Mouse (Mus musculus): ENCODE data around the gene Ermp1. TPM values are rescaled to one million over a fixed set of nuclear protein-coding genes. Genes with fewer than 3 reads are reported as not detected.
A peak's percentile ranks its signal among the peaks of the same experiment; 100 is the strongest.

The Ermp1 gene
- polyA plus RNA-seq, 1 experiment, result 0.43 TPM

DNA sequence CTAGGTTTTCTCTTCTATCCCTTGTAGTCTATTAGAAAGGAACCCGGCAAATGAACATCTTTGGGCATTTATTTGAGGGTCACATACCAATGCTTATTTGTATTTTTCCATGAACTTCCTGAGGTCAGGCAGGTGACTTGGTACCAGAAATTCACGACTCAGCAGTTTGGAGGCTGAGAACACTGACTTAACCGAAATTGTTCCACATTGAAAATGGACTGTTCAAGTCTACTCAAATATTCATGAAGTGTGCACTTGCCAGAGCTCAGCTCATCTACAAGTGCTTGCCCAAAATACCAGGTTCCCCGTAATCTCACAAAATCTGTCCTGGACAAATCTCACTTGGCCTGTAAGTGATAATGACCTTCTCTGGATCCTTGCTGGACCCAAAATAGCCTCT lies 7.8 kb upstream of the Ermp1 start:
- no peaks in the 10 kb centered on the region for H3K36me3 ChIP-seq (ENCODE audit: control insufficient read depth)
- no peak for TF ChIP-seq GATA1 (IDR thresholded peaks at IDR 0.05; ENCODE audit: low read length)
- H3K27me3 ChIP-seq (ENCODE audit: control insufficient read depth), result peaks cover 27% of the 10 kb centered on the region
- peaks cover 5% of the 10 kb centered on the region for H3K4me1 ChIP-seq (ENCODE audit: control insufficient read depth)
- no peak overlapping the region for H3K4me3 ChIP-seq (replicated peaks)
- no peaks in the 10 kb centered on the region for H3K9me3 ChIP-seq (ENCODE audit: control insufficient read depth, low read length)

DNA sequence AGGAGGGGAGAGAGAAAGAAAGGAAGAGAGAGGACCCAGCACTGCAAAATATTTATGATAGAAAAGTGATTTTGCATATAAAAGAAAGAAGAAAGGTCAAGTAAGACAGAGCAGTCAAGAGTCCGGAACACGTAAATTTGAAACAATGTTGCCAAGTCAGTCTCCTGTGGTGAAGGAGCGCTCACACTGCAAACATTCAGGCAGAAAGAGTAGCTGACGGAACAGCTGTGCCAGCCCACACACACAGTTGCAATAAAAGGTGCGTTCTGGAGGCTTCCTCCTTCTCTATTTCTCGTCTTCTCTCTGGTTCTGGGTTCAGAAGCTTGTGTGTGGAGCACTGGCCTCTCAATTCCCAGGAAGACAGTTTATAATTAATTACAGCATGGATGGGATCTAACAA lies 6.9 kb upstream of the Ermp1 start:
- no peak for TF ChIP-seq GATA1 (IDR thresholded peaks at IDR 0.05; ENCODE audit: low read length)
- TF ChIP-seq TAL1 (IDR thresholded peaks at IDR 0.05; ENCODE audit: low read length), result no peak
- peaks cover 27% of the 10 kb centered on the region for H3K27me3 ChIP-seq (ENCODE audit: control insufficient read depth)
- H3K4me1 ChIP-seq (ENCODE audit: control insufficient read depth), result peaks cover 13% of the 10 kb centered on the region
- H3K9me3 ChIP-seq (ENCODE audit: control insufficient read depth, low read length), result no peaks in the 10 kb centered on the region
- no peaks in the 10 kb centered on the region for H3K36me3 ChIP-seq (ENCODE audit: control insufficient read depth)
- no peak overlapping the region for H3K4me3 ChIP-seq (replicated peaks)

DNA sequence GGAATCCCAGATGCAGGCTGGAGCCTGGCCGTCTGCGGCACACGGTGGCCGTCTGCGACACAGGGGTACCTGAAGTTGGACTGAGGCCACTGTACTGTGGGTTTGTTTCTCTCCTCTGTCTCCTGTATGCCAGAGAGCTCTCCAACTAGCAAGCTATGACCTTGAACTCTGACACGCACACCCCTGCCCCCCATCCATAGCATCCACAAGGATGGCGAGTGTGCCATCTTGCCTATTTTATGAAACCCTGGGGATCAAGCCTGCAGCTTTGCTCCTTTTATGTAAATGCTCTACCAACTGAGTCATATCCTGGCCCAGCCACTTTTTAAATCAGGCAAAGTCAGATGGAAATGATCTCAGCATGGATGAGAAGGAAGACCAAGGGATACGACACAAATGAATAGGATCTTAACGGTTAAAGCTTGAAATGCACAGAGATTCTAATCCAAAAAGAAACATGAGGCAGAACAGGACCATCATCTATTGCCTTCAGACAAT lies 5.6 kb upstream of the Ermp1 start:
- Histone ChIP-seq H3K27me3 (ENCODE audit: control insufficient read depth) (peaks cover 27% of the 10 kb centered on the region), H3K9me3 (ENCODE audit: control insufficient read depth, low read length) (no peaks in the 10 kb centered on the region), H3K4me3 (replicated peaks) (no peak overlapping the region), H3K4me1 (ENCODE audit: control insufficient read depth) (peaks cover 26% of the 10 kb centered on the region), H3K36me3 (ENCODE audit: control insufficient read depth) (no peaks in the 10 kb centered on the region)
- TF ChIP-seq GATA1 (IDR thresholded peaks at IDR 0.05; ENCODE audit: low read length) (no peak), TAL1 (IDR thresholded peaks at IDR 0.05; ENCODE audit: low read length) (no peak)

DNA sequence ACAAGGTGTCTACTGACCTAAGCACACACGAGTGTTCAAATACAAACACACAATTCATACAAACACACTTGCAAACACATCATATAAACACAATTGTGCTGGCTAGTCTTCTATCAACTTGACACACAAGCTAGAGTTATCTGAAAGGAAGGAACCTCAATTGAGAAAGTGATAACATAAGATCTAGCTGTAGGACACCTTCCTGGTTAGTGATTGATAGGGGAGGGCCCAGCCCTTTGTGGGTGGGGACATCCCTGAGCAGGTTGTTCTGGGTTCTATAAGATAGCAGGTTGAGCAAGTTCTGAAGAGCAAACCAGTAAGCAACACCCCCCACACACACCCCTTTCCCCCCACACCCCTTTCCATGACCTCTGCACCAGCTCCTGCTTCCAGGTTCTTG lies 1.5 kb upstream of the Ermp1 start:
- peaks cover 11% of the 10 kb centered on the region for H3K27me3 ChIP-seq (ENCODE audit: control insufficient read depth)
- H3K9me3 ChIP-seq (ENCODE audit: control insufficient read depth, low read length), result peaks cover 2% of the 10 kb centered on the region
- H3K4me1 ChIP-seq (ENCODE audit: control insufficient read depth), result peaks cover 43% of the 10 kb centered on the region
- H3K4me3 ChIP-seq (replicated peaks), result peak overlapping the region; percentile 0
- TF ChIP-seq GATA1 (IDR thresholded peaks at IDR 0.05; ENCODE audit: low read length) (0 out of 2 replicates have a peak, but pooled peaks have one; percentile 8), TAL1 (IDR thresholded peaks at IDR 0.05; ENCODE audit: low read length) (peak; percentile 53; the same call in 1 of the 3 replicates)
- peaks cover 19% of the 10 kb centered on the region for H3K36me3 ChIP-seq (ENCODE audit: control insufficient read depth)

DNA sequence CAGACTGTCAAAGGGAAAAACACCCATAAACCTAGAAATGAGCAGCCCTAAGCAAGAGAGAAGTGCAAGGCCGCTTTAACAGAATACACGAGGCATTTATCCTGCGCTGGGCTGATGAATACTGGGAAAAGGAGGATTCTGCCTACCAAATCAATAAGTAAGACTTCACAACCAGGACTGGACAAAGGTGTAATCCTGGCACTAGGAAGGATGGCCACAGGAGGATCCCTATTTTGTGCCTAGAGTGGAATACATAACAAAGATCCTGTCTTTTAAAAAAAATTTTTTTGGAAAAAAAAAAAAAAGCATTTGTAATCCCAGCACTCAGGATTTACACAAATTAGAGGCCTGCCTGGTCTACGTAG lies 317 bp upstream of the Ermp1 start:
- H3K27me3 ChIP-seq (ENCODE audit: control insufficient read depth), result peaks cover 4% of the 10 kb centered on the region
- peak overlapping the region; percentile 87 for H3K4me3 ChIP-seq (replicated peaks)
- H3K9me3 ChIP-seq (ENCODE audit: control insufficient read depth, low read length), result peaks cover 2% of the 10 kb centered on the region
- TF ChIP-seq TAL1 (IDR thresholded peaks at IDR 0.05; ENCODE audit: low read length) (no peak), GATA1 (IDR thresholded peaks at IDR 0.05; ENCODE audit: low read length) (no peak)
- peaks cover 45% of the 10 kb centered on the region for H3K4me1 ChIP-seq (ENCODE audit: control insufficient read depth)
- peaks cover 31% of the 10 kb centered on the region for H3K36me3 ChIP-seq (ENCODE audit: control insufficient read depth)

DNA sequence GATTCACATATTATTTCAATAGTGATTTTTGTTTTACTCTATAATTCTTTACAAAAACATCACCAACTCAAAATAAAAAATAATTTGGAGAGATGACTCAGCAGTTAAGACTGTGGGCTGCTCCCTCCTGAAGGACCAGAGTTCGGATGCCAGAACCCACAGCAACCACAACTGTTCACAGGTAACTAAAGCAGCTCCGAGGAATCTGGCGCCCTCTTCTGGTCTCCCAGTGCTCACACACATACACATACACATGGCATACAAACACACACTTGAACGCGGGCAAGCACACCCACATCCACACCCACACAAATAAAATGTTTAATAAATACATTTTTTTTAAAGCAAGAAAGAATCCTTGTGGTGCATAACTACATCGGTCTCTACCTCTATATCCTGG lies 3.5 kb downstream of the Ermp1 start:
- Histone ChIP-seq H3K36me3 (ENCODE audit: control insufficient read depth) (peaks cover 63% of the 10 kb centered on the region), H3K27me3 (ENCODE audit: control insufficient read depth) (no peaks in the 10 kb centered on the region), H3K4me3 (replicated peaks) (no peak overlapping the region), H3K4me1 (ENCODE audit: control insufficient read depth) (peaks cover 33% of the 10 kb centered on the region), H3K9me3 (ENCODE audit: control insufficient read depth, low read length) (peaks cover 2% of the 10 kb centered on the region)
- TF ChIP-seq TAL1 (IDR thresholded peaks at IDR 0.05; ENCODE audit: low read length) (no peak), GATA1 (IDR thresholded peaks at IDR 0.05; ENCODE audit: low read length) (no peak)

DNA sequence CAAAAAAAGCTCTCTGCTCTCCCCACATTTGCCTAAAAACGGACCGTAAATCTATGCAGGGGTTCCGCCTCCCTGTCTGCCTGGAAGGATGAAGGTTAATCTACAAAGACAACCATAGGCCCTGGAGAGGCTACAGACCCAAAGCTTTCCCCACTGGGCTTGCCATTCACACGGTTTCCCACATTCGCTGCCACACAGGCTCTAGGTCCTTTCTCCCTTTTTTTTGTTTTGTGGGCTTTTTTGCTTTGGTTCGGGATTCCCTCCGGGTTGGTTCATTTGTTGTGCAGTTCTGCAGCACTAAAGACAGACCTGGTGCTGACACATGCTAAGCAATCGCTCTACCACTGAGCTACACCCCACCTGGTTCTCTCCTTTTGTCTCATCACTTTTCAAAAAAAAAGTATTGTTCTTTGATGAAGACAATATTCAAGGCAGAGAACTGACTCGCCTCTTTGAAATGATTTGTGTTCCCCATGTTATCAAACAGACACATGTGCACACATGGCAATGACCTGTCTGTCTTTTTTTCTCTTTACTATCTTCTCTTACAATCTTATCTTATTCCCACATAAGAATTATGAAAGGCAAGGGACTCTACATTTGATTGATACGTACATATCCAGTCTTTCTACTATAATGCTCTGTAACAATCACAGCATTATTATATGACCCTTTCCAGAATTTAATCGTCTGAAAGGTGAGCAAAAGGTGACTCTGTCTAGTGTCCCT lies 4.9 kb downstream of the Ermp1 start:
- Histone ChIP-seq H3K4me3 (replicated peaks) (no peak overlapping the region), H3K9me3 (ENCODE audit: control insufficient read depth, low read length) (peaks cover 2% of the 10 kb centered on the region), H3K36me3 (ENCODE audit: control insufficient read depth) (peaks cover 75% of the 10 kb centered on the region), H3K27me3 (ENCODE audit: control insufficient read depth) (no peaks in the 10 kb centered on the region), H3K4me1 (ENCODE audit: control insufficient read depth) (peaks cover 19% of the 10 kb centered on the region)
- TF ChIP-seq GATA1 (IDR thresholded peaks at IDR 0.05; ENCODE audit: low read length), result no peak
- TF ChIP-seq TAL1 (IDR thresholded peaks at IDR 0.05; ENCODE audit: low read length), result no peak

DNA sequence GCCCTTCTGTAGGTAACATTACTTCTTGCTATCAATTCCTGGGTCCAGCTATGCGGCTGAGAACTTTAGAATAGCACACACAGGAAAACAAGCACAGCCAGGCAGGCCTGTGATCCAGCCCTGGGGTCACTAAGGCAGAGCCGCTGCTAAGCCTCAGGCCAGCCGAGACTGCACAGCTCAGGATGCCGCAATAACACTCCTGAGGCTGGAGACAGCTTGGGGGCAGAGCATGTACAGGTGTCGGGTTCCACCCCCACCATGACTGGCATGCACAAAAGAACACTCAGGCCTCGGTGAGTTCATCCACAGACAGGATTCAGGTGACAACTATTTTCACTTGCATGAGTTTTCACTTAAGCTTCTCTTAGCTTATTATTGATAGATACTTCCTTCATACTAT lies 6.0 kb downstream of the Ermp1 start:
- Histone ChIP-seq H3K4me1 (ENCODE audit: control insufficient read depth) (peaks cover 17% of the 10 kb centered on the region), H3K36me3 (ENCODE audit: control insufficient read depth) (peaks cover 81% of the 10 kb centered on the region), H3K9me3 (ENCODE audit: control insufficient read depth, low read length) (peaks cover 2% of the 10 kb centered on the region), H3K4me3 (replicated peaks) (no peak overlapping the region), H3K27me3 (ENCODE audit: control insufficient read depth) (no peaks in the 10 kb centered on the region)
- TF ChIP-seq TAL1 (IDR thresholded peaks at IDR 0.05; ENCODE audit: low read length), result no peak
- TF ChIP-seq GATA1 (IDR thresholded peaks at IDR 0.05; ENCODE audit: low read length), result no peak

DNA sequence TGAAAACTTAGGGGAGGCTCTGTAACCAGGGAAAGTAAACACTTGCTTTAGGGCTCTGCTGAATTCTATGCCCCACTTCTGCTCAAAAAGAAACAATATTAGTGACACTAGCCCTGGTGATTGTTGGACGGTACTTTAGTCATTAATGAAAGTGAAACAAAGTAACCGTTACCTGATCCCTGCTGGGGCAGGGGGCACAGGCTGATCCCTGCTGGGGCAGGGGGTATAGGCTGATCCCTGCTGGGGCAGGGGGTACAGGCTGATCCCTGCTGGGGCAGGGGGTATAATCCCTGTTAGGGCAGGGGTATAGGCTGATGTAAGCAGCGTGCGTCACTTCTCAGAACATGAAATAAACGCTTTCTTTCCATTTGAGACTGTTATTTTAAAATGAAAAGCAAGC lies 6.7 kb downstream of the Ermp1 start:
- peaks cover 87% of the 10 kb centered on the region for H3K36me3 ChIP-seq (ENCODE audit: control insufficient read depth)
- H3K9me3 ChIP-seq (ENCODE audit: control insufficient read depth, low read length), result peaks cover 2% of the 10 kb centered on the region
- H3K27me3 ChIP-seq (ENCODE audit: control insufficient read depth), result no peaks in the 10 kb centered on the region
- TF ChIP-seq GATA1 (IDR thresholded peaks at IDR 0.05; ENCODE audit: low read length) (no peak), TAL1 (IDR thresholded peaks at IDR 0.05; ENCODE audit: low read length) (no peak)
- H3K4me1 ChIP-seq (ENCODE audit: control insufficient read depth), result peaks cover 13% of the 10 kb centered on the region
- H3K4me3 ChIP-seq (replicated peaks), result no peak overlapping the region

Data from erythroblast, embryonic 14.5 days (primary cell).